Mouse (Mus musculus): Measurements from ENCODE around the gene Xbp1.
A peak's percentile ranks its signal among the peaks of the same experiment; 100 is the strongest.
"Not testable (repeated sequence)": the region's sequence is repeated elsewhere in the genome, so short reads cannot be mapped to it uniquely, and the experiment has no call there.

Xbp1 gene

DNA sequence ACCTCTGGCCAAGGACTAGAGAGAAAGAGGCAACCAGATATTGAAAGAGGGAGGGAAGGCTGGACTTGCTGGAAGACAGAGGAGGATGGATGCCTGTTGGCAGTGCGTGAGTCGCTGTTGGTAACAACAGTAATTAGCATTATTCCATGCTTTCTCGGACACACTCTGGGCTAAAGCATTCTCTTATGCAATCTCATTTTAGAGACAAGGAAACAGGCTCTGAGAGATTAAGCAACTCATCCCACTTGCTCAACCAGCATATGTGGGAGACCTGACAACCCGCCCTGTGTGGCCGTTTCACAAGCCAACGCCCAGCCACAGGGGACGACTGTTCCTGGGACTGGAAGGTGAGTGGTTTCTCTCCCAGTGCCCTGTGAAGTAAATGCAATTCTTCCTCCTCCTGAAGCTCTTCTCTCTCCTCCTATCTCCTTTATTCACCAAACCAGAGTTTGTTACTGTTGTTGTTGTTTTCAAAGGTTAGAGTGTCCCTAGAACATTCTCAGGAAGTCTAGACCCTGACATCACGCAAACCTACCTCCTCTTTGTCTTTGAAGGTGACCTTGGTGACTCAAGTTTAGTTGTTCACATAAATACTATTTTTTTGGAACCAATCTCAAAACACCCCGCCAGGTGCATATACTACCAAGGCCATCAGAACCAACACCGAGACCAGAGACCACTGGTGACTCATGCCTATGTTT lies 18.0 kb upstream of the Xbp1 start:
- no peak for DNase-seq (ENCODE audit: low spot score in 2 of 2)

DNA sequence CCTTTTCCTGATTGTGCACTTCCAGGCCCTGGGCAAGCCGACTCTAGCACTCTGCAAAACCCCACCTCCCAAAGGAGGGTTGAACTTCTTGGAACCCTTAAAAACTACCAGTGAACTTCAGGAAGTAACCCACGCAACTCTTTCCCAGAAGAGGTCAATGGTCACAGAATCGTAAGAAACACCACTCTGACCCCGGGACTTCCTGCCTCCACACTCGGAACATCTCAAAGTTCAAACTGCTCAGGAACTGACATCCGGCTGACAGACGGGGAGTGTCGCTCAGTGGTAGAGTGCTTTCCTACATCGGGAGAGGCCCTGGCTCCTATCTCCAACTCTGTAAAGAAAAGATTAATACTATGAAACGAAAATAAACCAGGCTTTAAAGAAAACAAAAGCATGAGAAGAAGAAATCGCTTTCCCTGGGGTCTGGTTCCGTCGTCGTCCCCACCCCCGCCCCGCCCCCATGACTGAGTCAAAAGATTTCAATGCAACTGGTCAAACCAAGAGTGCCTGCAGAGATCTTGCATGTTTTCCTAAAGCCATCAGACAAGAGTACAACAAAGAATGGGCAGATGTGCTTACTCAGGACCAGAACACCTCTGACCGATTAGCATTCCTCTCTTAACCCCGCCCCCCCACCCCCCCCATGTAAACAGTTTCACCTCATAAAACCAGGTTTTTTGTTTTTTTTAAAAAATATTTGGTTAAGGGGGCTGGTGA lies 14.4 kb upstream of the Xbp1 start:
- DNase-seq (ENCODE audit: low spot score in 2 of 2) = no peak

DNA sequence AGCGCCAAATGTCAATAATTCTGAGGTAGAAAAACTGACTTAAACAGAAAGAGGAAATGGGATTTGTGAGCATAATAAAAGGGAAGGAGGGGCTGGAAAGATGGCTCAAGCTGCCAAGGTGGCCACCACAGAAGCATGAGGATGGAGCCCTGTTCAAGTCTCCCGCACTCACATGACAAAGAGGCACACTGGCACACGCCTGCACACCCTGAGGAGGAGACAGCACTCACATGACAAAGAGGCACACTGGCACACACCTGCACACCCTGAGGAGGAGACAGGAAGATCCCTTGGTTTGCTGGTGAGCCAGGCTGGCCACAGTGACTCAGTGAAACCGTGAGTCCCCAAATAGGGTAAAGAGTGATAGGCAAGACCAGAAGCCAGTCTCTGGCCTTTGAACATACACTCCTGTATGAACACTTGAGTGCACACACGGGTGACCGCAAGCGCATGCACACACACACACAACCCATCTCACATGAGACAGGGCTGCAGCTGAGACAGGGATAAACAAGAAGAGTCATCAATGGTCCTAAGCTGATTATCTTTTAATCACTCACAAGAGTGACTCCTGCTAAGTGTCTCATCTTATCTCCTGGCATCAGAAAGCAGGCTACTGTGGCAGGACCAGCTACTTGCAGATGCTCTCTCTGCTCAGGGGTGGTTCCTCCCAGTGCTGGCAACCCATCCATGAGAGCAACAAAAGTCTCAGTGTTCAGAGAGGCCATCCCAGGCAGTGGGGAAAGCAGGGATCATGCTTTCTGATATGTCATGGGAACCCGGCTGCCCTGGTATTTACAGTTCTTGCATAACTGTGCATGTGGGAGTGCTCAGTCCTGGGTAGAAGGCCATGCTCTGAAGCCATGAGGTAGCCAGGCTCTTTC lies 11.0 kb upstream of the Xbp1 start:
- DNase-seq (ENCODE audit: low spot score in 2 of 2) = no peak

DNA sequence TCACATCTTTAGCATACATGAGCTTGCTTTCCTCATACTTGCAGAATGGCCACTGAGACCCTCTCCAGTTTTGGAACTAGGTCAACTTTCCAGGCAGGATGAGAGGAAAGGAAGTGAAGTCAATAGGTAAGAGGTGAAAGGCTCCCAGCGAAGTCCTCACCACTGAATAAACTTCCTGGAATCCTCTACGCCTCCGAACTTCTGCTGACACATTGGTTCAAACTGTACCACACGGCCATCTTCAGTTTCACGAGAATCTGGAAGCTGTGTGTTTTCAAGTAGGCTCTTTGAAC lies 10.4 kb upstream of the Xbp1 start:
- DNase-seq (ENCODE audit: low spot score in 2 of 2) = no peak

DNA sequence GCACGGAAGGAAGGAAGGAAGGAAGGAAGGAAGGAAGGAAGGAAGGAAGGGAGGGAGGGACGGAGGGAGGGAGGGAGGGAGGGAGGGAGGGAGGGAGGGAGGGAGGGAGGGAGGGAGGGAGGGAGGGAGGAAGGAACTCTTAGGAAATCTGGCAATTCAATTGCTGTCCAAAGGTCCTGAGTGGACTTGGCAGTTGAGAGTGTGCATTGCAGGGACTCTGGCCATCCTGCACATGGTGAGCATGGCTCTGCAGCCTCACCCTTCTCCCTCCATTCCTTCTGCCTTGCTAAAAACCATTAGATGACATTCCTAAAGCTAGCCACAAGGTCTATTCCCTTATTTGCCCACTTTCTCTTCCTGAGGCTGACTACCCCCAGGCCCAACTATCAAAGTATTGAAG lies 9.8 kb upstream of the Xbp1 start:
- not testable (repeated sequence) for DNase-seq (ENCODE audit: low spot score in 2 of 2)

DNA sequence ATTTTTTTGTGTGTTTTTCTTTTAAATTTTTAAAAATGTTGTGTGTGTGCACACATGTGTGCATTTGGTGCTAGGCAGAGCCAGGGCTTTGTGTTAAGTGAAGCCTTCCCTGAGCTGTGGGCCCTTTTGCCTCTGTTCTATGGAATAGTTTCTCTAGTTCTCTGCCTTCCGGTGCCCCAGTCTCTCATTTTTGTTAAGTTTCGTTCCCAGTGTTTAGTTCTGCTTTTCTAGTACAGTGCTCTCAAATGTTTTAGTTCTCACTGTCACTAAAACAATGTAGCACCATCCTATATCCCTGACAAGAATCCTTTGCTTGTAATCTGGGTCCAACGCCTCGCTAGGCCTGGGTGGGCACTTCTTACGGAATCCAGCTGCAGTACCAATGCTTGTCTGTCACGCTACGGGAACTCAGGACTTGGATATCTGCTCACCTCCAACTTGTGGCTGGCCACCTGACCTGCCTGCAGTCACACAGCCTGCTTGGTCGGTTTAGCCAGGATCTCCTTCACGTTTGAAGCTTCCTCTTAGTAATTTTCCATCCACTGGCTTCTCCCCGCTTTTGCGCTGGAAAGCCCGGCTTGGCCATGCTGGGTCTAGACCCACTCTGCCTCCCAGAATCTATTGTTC lies 8.2 kb upstream of the Xbp1 start:
- DNase-seq (ENCODE audit: low spot score in 2 of 2) = no peak

DNA sequence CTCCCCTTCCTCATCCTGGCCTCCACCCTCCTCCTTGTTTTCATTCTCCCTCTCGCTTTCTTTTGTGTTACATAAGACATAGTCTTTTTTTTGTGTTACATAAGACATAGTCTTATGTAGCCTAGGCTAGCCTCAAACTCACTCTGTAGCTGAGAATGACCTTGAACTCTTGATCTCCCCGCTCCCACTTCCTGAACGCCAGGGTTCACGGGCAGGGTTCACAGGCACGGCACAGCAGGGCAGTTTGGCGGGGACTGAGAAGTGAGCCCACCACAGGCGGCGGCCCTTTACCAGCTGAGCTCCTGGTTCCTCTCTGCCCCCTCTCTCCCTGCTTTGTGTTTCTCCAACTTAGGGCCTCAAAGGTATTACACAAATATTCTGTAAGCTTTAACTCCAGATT lies 7.5 kb upstream of the Xbp1 start:
- no peak for DNase-seq (ENCODE audit: low spot score in 2 of 2)

DNA sequence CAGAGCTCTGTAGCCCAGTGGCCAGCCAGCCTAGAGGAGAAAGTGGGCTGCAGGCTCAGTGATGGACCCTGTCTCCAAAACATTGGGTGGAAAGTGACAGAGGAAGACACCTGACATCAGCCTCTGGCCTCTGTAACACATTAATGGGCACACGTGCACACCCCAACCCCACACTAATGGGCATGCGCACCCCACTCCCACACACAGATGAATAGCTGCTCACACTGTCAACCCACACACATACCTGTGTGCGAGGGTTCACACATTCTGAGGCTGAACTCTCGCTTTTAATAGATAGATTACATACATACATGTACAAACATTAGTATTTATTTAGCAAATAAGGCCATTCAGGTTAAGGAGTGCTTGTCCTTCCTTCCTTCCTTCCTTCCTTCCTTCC lies 6.4 kb upstream of the Xbp1 start:
- no peak for DNase-seq (ENCODE audit: low spot score in 2 of 2)

DNA sequence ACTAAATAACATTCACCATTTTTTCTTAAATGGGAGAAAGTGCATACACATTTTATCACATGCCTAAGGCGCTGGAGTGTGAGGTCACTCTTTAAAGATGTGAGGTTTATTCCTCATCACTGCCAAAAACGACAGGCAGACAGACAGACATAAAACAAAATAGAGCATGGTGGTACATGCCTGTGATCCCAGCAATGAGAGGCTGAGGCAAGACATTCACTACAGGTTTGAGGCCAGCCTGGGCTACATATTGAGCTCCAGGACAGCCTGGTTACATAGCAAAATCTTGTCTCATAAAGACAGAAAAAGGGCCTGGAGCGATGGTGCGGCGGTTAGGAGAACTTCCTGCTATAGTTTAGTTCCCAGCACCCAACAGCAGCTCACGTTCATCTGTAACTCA lies 5.3 kb upstream of the Xbp1 start:
- no peak for DNase-seq (ENCODE audit: low spot score in 2 of 2)

DNA sequence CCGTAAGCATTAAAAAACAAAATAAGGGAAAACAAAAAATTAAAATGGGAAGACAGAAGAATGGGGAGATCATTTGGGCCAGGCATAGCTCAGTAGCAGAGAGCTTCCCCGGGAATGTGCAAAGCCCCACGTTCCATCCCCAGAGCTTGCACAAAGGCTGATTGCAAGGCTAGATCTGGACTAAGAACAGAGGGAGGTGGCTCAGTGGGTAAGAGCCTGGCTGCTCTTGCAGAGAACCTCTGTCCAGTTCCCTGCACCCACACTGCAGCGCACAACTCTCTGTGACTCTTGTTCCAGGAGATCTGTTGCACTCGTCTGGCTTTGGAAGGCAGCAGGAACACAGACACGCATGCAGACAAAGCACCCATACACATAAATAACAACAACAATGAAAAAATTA lies 4.8 kb upstream of the Xbp1 start:
- DNase-seq (ENCODE audit: low spot score in 2 of 2) = no peak

DNA sequence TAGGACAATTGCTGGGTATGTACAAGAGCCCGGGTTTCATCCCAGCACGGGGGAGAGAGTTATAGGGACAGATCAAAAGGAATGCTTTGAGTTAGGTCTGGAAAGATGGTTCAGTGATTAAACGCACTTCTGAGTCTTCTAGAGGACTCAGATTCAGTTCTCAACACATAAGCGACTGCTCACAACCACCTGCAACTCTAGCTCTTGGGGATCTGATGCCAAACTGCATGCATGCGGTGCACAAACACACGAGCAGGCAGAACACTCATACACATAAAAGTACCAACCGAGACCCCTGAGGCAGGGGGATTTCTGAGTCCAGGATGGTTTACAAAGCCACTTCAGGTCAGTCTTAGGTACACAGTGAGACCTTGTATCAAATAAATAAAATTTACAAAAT lies 4.3 kb upstream of the Xbp1 start:
- DNase-seq (ENCODE audit: low spot score in 2 of 2) = no peak

DNA sequence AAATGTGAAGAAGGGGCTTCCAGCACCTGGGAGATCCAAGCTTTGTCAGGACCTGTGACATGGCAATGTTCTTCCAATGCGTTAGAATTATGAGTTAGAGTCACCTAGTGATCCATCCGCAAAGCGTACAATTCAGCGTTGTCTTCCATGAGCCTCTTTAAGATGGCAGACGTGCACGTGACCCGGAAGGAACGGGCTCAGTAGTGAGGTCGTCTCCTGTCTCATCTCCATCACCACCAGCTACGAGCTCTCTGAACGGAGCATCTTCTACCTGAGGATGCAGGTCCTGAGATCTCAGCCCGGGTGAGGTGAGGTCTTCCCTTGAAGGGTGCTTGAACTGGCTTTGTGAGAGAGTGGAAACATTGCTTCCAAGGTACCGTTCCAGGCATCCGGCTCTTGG lies 3.8 kb upstream of the Xbp1 start:
- DNase-seq (ENCODE audit: low spot score in 2 of 2) = no peak

DNA sequence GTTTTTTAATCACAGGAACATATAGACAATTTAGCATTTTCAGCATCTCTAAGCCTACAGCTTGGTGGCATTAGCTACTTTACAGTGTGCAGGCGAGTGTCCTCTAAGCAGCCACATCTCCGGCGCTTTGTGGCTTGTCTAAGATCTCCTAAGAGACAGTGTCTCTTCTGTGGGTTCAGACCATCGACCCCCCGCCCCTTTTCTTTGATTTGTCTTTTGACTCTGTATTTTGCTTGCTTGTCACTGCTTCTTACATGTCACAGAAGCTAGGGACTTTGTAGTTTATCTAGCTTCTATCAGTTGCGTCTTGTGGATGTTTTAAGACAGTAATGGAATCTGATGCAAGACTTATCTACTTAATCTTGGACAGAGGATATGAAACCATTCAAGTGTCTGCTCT lies 3.1 kb upstream of the Xbp1 start:
- DNase-seq (ENCODE audit: low spot score in 2 of 2) = no peak

DNA sequence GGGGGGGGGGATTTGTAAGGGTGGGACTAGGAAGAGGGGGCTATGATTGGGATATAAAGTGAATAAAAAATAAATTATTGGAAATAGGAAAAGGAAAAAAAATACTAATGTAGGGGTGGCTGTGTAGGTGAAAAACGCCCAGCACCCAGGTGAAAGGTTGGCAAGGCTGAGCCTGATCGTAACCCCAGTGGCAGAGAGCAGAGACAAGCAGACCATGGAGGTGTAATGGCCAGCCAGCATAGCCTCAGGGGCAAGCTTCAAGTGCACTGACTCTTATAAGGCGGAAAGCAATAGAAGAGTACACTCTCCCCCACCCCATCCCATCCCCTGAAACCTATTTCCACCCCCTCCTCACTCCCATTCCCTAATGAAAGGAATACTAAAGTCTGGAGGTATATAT lies 778 bp upstream of the Xbp1 start:
- no peak for DNase-seq (ENCODE audit: low spot score in 2 of 2)

DNA sequence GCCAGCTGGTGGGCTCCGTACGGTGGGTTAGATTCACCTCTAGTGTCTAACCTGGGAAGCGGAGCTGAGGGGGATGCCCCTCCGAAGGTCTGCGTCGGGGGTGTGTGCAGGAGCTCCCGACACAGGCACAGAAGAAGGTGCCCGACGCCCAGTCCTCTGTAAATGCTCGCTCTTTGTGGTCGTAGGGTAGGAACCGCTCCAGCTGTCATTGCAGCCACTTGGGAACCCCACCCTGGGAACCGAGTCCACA lies 732 bp downstream of the Xbp1 start:
- DNase-seq (ENCODE audit: low spot score in 2 of 2) = no peak

DNA sequence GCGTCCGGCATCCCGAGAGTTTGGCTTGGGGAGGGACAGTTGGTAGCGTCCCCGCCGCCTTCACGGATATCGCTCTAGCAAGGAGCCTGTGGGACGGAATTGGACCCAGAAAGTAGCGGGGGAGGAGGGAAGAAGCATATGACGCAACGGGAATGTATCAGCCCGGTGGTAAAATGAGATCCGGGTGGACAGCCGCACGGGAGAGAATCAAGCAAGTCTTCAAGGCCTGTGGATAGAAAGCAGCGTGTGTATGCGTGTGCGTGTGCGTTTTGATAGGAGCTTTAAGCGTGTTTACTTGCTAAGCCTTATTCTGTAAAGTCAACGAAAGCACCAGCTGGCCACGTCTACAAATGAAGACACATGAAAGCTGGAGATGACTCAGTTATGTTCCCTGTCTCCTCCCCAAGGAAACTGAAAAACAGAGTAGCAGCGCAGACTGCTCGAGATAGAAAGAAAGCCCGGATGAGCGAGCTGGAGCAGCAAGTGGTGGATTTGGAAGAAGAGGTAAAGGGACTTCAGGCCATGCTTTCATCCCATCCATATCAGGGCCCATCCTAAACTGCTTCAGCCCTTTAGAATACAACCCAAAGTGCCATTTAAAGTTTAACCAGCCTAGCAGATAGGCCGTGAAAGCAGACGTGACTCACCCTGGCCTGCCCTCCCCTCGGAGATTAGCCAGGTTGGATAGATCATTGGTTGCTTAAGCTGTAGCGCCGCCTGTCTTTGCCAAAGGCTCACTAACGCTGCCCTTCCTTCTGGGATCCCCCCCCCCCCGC lies 1.2 kb downstream of the Xbp1 start:
- peak; percentile 81 to 82 for DNase-seq (ENCODE audit: low spot score in 2 of 2)

DNA sequence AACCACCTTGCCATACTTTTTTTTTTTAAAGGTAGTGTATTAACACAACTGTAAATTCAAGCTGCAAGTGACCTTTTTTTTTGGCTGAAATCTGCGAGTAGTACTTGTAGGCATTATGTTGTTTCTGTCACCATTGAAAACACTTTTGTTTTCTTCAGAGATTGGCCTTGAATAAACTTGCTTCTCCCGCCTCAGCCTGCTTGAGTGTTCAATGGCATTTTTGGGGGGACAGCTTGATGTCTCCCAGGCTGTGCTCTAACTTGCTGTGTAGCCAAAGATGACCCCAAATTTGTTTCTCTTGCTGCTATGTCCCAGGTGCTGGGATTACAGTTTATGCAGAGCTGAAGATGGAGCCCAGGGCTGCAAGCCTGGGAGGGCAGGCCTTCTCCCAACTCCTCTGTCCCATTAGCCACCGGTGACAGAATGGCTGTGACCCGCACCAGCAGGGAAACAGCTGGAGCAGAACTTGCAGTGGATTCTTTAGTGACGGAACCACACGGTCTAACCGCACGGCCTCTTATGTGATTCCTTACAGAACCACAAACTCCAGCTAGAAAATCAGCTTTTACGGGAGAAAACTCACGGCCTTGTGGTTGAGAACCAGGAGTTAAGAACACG lies 2.4 kb downstream of the Xbp1 start:
- no peak for DNase-seq (ENCODE audit: low spot score in 2 of 2)

DNA sequence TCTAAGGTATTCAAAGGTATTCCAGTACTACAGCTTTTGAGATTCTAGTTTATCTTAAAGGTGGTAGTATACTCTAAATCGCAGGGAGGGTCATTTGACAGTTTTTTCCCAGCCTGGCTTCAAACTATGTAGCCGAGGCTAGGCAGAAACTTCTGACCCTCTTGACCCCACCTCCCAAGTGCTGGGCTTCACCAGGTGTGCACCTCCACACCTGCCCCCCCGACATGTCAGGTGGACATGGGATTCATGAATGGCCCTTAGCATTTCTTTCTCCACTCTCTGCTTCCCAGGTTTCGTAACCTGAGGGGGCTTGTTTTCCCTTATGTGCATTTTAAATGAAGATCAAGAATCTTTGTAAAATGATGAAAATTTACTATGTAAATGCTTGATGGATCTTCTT lies 5.0 kb downstream of the Xbp1 start:
- no peak for DNase-seq (ENCODE audit: low spot score in 2 of 2)

DNA sequence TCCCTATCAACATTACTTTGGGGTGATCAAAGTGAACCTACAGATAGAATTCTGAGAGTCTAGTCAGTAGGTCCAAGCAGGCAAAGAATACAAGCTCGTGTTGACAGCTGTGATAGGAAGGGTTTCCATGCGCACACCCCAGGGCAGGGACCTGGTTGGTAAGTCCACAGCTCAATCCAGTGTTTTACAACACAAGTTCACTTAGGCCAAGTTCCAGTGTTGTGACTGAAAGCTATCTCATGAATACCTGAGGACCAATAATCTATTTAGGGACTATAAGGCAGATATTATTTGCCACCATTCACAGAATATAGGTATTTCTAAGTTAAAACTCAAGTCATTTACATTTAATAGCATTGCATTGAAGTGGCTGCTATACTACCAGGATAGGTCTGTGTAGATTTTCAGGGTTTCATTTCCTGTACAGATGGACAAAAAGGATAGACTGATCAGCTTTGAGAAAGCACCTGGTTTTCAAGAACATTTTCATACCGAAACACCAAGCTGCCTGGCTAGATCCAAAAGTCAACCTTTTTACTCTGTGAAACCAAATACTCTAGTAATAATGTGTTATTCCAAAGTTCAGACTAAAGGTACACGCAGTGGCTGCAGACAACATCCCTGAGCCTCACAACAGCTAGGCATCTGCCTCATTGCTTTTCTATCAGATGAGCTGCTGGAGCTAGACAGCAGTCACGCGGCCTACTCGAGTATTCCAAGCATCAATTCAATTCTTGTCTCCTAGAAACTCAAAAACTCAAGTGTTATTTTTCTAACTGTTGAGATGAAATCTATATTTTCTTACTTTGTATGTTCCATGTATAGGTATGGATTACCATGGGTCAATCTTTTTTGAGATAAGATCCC lies 6.3 kb downstream of the Xbp1 start:
- no peak for DNase-seq (ENCODE audit: low spot score in 2 of 2)

DNA sequence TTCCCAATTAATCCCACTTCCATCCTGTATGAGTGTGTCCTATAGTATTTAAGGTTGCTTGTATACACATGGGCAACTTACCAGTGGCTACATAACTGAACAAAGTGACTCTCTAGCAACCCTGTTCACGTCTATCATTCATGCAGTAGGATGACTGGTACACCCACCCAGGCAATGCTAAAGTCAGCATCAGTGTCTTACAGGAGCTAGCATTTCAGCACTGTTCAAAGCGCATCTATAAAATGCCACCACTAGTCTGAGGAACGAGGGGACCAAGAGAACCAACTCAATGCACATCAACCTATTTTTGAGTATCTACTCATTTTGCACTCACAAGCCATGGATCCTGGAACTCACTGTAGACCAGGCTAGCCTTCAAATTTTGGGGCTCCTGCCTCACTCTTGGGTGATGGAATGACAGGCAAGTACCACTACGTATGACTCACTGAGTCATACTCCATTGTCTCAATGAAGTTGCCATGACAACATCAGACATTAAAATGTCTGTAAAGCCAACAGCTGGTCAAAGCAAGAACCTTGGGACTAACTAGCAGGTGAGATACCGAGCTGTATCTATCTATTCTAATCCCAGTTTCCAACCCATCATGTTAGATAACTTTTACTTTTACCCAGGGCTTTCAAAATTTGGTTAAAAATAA lies 7.5 kb downstream of the Xbp1 start:
- no peak for DNase-seq (ENCODE audit: low spot score in 2 of 2)

Data from right cerebral cortex, adult 2 months (tissue).